Mouse (Mus musculus): ENCODE measurements around the gene Ufsp1.
A peak's percentile ranks its signal among the peaks of the same experiment; 100 is the strongest.

GRCm38 (mm10) chr5:137333512-137334174, 39.2 kb downstream of the Ufsp1 start, which contains the start of gene Slc12a9:
- peak; percentile 74; the same call in 1 of the 2 replicates for TF ChIP-seq CTCF (IDR thresholded peaks at IDR 0.05; ENCODE audit: borderline replicate concordance, insufficient read depth, low read length)
- peak; percentile 59; the same call in 1 of the 2 replicates for TF ChIP-seq POLR2A (IDR thresholded peaks at IDR 0.05; ENCODE audit: low read depth, low read length)

All from embryonic fibroblast, embryonic 13.5 days (primary cell).